Mouse (Mus musculus) lung, postnatal 14 days (tissue): ENCODE measurements around the gene Fitm1.
A peak's percentile ranks its signal among the peaks of the same experiment; 100 is the strongest.

Experiments
- DNase-seq: peaks from one replicate; pipeline ENCODE4 v3.0.0; 2021

Gene Fitm1

GRCm38 (mm10) chr14:55575302-55575701 is at the start of gene Fitm1:
TSS of gene Fitm1 (plus strand) at chr14:55575617.
- DNase-seq = no peak

GRCm38 (mm10) chr14:55526674-55527073 is 48.7 kb upstream of the Fitm1 start:
- DNase-seq = no peak

GRCm38 (mm10) chr14:55527940-55528339 is 47.5 kb upstream of the Fitm1 start:
- DNase-seq = peak; percentile 44

GRCm38 (mm10) chr14:55536116-55536745 is 39.2 kb upstream of the Fitm1 start:
- peak; percentile 45 for DNase-seq

GRCm38 (mm10) chr14:55540067-55540786 is 35.2 kb upstream of the Fitm1 start, which contains the start of gene Pck2:
TSS of gene Pck2 (plus strand) at chr14:55540266.
- peak; percentile 87 for DNase-seq

- DNase-seq = peak; percentile 88
Measured at GRCm38 (mm10) chr14:55540787-55541321, 34.6 kb upstream of the Fitm1 start.

- DNase-seq = no peak
Measured at GRCm38 (mm10) chr14:55542268-55542667, 33.1 kb upstream of the Fitm1 start.

GRCm38 (mm10) chr14:55544334-55544733 is 31.1 kb upstream of the Fitm1 start:
- DNase-seq = no peak

- no peak for DNase-seq
Measured at GRCm38 (mm10) chr14:55550191-55550590, 25.2 kb upstream of the Fitm1 start.

GRCm38 (mm10) chr14:55551347-55551746 is 24.1 kb upstream of the Fitm1 start:
- no peak for DNase-seq

- DNase-seq = no peak
Measured at GRCm38 (mm10) chr14:55551794-55552193, 23.6 kb upstream of the Fitm1 start.

GRCm38 (mm10) chr14:55554635-55555034 is 20.8 kb upstream of the Fitm1 start:
- DNase-seq = no peak

- no peak for DNase-seq
Measured at GRCm38 (mm10) chr14:55555788-55556187, 19.6 kb upstream of the Fitm1 start.

GRCm38 (mm10) chr14:55557003-55557402 is 18.4 kb upstream of the Fitm1 start:
- peak; percentile 90 for DNase-seq

- no peak for DNase-seq
Measured at GRCm38 (mm10) chr14:55557587-55557986, 17.8 kb upstream of the Fitm1 start.

- no peak for DNase-seq
Measured at GRCm38 (mm10) chr14:55558740-55559448, 16.5 kb upstream of the Fitm1 start.

- peak; percentile 92 for DNase-seq
Measured at GRCm38 (mm10) chr14:55559799-55560201, 15.6 kb upstream of the Fitm1 start, which contains the start of gene Dcaf11. TSS of gene Dcaf11 (plus strand) at chr14:55560006.

GRCm38 (mm10) chr14:55560202-55561073 is 15.0 kb upstream of the Fitm1 start, which contains the start of gene A730061H03Rik:
TSS of gene A730061H03Rik (minus strand) at chr14:55560406.
- DNase-seq = peak; percentile 98

- no peak for DNase-seq
Measured at GRCm38 (mm10) chr14:55561860-55562259, 13.6 kb upstream of the Fitm1 start.

GRCm38 (mm10) chr14:55563249-55563648 is 12.2 kb upstream of the Fitm1 start:
- DNase-seq = no peak

GRCm38 (mm10) chr14:55565748-55566147 is 9.7 kb upstream of the Fitm1 start:
- no peak for DNase-seq

- no peak for DNase-seq
Measured at GRCm38 (mm10) chr14:55567496-55567895, 7.9 kb upstream of the Fitm1 start.
